Comparison of ENCODE assay signal across 9 mouse cellular contexts in the genomic region with DNA sequence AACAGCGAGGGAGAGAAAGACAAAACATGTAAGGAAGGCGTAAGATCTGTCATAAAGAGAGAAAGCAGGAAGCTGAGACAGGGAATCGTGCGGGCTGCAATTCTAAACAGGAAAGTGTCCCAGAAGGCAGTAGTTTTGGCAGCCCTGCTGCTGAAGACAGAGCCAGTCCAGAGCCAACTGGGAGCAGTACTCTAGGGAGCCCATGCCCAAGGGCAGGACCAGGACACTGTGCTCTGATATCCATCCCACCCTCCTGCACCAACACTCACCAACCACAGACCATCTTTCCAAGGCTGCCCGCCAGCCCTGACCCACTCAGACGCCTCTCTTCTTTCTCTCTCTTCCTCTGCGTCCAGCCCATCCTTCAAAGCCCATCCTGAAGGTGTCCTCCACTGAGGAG. TPM values are rescaled to one million over a fixed set of nuclear protein-coding genes. Genes with fewer than 3 reads are reported as not detected.
DNase-seq lines count a peak whose midpoint lies in the region; ATAC-seq lines count a peak whose summit lies in the region.
"Had no signal": no experiment of that assay in that cellular context is flagged by ENCODE, and none has a peak within 500 bp of the region (broad histone marks: within the 10 kb centered on the region; RNA-seq: fewer than 3 reads in every experiment).

No protein-coding gene starts in this region.

- H3K4me1 ChIP-seq in neural tube, embryonic 13.5 days (replicated peaks), result peaks cover 42% of the 10 kb centered on the region
- H3K4me1 ChIP-seq in intestine, embryonic 14.5 days (replicated peaks; ENCODE audit: control insufficient read depth, insufficient read depth, low read length), result peaks cover 41% of the 10 kb centered on the region
- peaks cover 36% of the 10 kb centered on the region for H3K4me1 ChIP-seq in neural tube, embryonic 15.5 days

- no peaks in the 10 kb centered on the region for H3K9me3 ChIP-seq in neural tube, embryonic 13.5 days
- no peaks in the 10 kb centered on the region for H3K9me3 ChIP-seq in intestine, embryonic 14.5 days (ENCODE audit: control insufficient read depth, low read length)
- no peaks in the 10 kb centered on the region for H3K9me3 ChIP-seq in neural tube, embryonic 15.5 days (replicated peaks)

- H3K27ac ChIP-seq in neural tube, embryonic 13.5 days (replicated peaks), result no peak overlapping the region; the same call in 1 of the 2 replicates
- peak overlapping the region; percentile 62 for H3K27ac ChIP-seq in intestine, embryonic 14.5 days (ENCODE audit: low read depth)
- H3K27ac ChIP-seq in neural tube, embryonic 15.5 days (replicated peaks), result 0 out of 2 replicates have a peak overlapping the region, but pooled peaks have one; percentile 5

- peak; percentile 95 for DNase-seq in heart, adult 11 months
- no peak for DNase-seq in heart, adult 8-10 months (ENCODE audit: low spot score)
- no peak for DNase-seq in neural tube, embryonic 10.5 days (ENCODE audit: extremely low spot score, low spot score)
- no peak for DNase-seq in intestine, embryonic 14.5 days (ENCODE audit: low spot score)
- DNase-seq in embryo, embryonic 10 days (ENCODE audit: low spot score), result no peak
- no peak for DNase-seq in gastrocnemius, postnatal 36 days
- DNase-seq: thymus, adult 18-20 months had no signal

- no peak overlapping the region for H3K4me3 ChIP-seq in neural tube, embryonic 13.5 days
- no peak overlapping the region for H3K4me3 ChIP-seq in intestine, embryonic 14.5 days (ENCODE audit: low read depth, low read length)
- no peak overlapping the region for H3K4me3 ChIP-seq in neural tube, embryonic 15.5 days (replicated peaks)

- H3K36me3 ChIP-seq in neural tube, embryonic 13.5 days, result no peaks in the 10 kb centered on the region
- no peaks in the 10 kb centered on the region for H3K36me3 ChIP-seq in intestine, embryonic 14.5 days (ENCODE audit: control insufficient read depth, insufficient read depth, low read length)
- H3K36me3 ChIP-seq in neural tube, embryonic 15.5 days, result no peaks in the 10 kb centered on the region

- intact Hi-C loops in gastrocnemius, postnatal 36 days (cut with DNase I), result no loop called here

- 0 out of 2 replicates have a peak overlapping the region, but pooled peaks have one; percentile 17 for H3K9ac ChIP-seq in neural tube, embryonic 13.5 days
- H3K9ac ChIP-seq in intestine, embryonic 14.5 days (ENCODE audit: low read length), result no peak overlapping the region
- no peak overlapping the region for H3K9ac ChIP-seq in neural tube, embryonic 15.5 days (replicated peaks)

- no peaks in the 10 kb centered on the region for H3K27me3 ChIP-seq in neural tube, embryonic 13.5 days
- H3K27me3 ChIP-seq in intestine, embryonic 14.5 days (replicated peaks; ENCODE audit: control insufficient read depth, insufficient read depth, low read length), result no peaks in the 10 kb centered on the region
- no peaks in the 10 kb centered on the region for H3K27me3 ChIP-seq in neural tube, embryonic 15.5 days (replicated peaks)

- WGBS in neural tube, embryonic 13.5 days, result 74% methylated on average over 7 of the region's 7 CpGs
- WGBS in intestine, embryonic 14.5 days, result 46% methylated on average over 7 of the region's 7 CpGs
- WGBS in neural tube, embryonic 15.5 days, result 72% methylated on average over 7 of the region's 7 CpGs

- H3K4me2 ChIP-seq in neural tube, embryonic 13.5 days, result no peak overlapping the region
- 0 out of 2 replicates have a peak overlapping the region, but pooled peaks have one; percentile 3 for H3K4me2 ChIP-seq in intestine, embryonic 14.5 days (ENCODE audit: low read length)
- no peak overlapping the region for H3K4me2 ChIP-seq in neural tube, embryonic 15.5 days

- no peak for ATAC-seq in neural tube, embryonic 13.5 days (ENCODE audit: low read depth)
- no peak for ATAC-seq in intestine, embryonic 14.5 days (replicated peaks; ENCODE audit: low FRiP score, low TSS enrichment, low read depth)
- no peak for ATAC-seq in neural tube, embryonic 15.5 days (ENCODE audit: low FRiP score)

RNA-seq across cellular contexts. Expression of a gene that starts 5.1 kb away (rescaled TPM):
- total RNA-seq in heart, adult 8-10 months (2022), result 10 to 100 TPM in 2 of 4 experiments, 1 to 10 TPM in 2; 5.7 to 10.5 (median 9.3) TPM
- 1.8 and 2.2 TPM in 2 replicates for polyA plus RNA-seq in neural tube, embryonic 13.5 days (2015; fragmentation: Nextera tagmentation; extraction: Ambion mirVana)
- polyA plus RNA-seq in intestine, embryonic 14.5 days (2014; fragmentation: Nextera tagmentation; extraction: Ambion mirVana), result 5.1 and 5.5 TPM in 2 replicates
- 3.2 and 3.9 TPM in 2 replicates for polyA plus RNA-seq in neural tube, embryonic 15.5 days (2015; fragmentation: Nextera tagmentation; extraction: Ambion mirVana)
- 1 to 10 TPM in 1 of 2 experiments, under 1 TPM in 1; 0.57 to 1.1 TPM for total RNA-seq in gastrocnemius, postnatal 36 days (2021)
